Mouse (Mus musculus): ENCODE data around the gene Mettl1.

Gene Mettl1

DNA sequence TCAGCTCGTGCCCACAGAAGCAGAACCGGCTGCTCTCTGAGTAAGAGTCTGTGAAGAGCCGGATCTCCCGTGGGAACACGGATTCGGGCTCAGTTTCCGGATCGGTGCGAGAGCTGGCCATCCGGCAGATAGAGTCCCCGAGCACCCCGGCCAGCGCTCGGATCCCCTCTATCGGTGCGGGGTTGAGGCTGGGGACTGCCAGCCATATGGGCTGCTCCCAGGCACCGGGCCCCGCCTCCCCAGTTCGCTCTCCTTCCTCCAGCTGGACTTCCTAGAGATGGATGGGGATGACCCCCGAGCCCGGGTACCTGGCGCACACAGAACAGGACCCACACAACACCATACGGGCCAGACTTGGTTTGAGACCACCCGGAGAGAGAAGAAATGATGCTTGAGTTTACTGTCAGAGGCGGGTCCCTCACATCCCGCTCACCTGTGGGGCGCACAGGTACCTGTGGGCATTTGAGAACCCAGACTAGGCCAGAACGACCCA, at the start of gene Mettl1, which contains the start of gene Eef1akmt3:
Gene Mettl1, plus strand, starts transcription at position 141 of the 493 bp plus-strand sequence.
Gene Eef1akmt3, minus strand, starts transcription at position 240 of the 493 bp plus-strand sequence.
- in situ Hi-C loops (cut with MboI, MseI) = no loop called here

DNA sequence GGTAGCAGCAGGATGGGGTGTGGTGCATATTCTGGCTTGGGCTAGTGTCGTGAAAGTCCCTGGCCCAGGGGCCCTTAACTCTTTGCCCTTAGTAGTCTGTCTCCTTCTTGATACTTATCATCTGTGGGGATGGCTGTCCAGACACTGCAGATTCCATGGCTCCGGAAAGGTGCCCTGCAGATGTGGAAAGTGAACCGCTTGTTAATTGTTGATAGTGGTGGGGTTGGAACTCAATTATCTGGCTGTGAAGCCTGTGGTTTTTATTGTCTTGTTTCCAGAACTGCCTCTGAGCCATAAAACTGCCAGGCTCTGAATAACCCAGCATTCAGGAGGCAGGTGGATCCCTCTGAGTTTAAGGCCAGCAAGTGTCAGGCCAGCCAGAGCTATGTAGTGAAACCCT, 49.5 kb upstream of the Mettl1 start:
- in situ Hi-C loops (cut with MboI, MseI) = no loop called here

GRCm38 (mm10) chr10:126993621-126994020, 47.6 kb upstream of the Mettl1 start:
- in situ Hi-C loops (cut with MboI, MseI) = no loop called here

- in situ Hi-C loops (cut with MboI, MseI) = no loop called here
These were observed 43.7 kb upstream of the Mettl1 start for GRCm38 (mm10) chr10:126997340-126998113.

GRCm38 (mm10) chr10:127000529-127000928, 40.7 kb upstream of the Mettl1 start, which contains the start of gene Avil:
Gene Avil, plus strand, starts transcription at chr10:127000709.
- in situ Hi-C loops (cut with MboI, MseI) = no loop called here

- in situ Hi-C loops (cut with MboI, MseI) = no loop called here
These were observed 39.9 kb upstream of the Mettl1 start for GRCm38 (mm10) chr10:127001297-127001696.

- in situ Hi-C loops (cut with MboI, MseI) = no loop called here
These were observed 39.2 kb upstream of the Mettl1 start for GRCm38 (mm10) chr10:127002056-127002455.

DNA sequence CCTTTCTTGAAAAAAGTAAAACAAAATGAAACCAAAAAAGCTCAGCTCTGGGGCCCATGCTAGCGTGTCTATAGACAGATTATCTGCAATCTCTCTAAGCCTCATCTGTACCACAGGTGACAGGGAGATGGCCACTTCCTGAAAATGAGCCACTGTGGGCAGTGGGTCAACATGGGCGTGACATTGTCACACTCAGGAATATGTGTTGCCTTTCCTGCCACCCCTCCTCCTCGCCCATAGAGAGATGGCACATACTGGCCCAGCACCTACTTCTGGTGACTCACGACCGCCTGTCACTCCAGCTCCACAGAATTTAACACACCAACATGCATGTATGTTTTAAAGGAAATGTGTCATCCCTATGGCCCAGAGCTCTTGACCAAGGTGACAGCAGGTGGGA, 38.4 kb upstream of the Mettl1 start:
- in situ Hi-C loops (cut with MboI, MseI) = no loop called here

GRCm38 (mm10) chr10:127003334-127003733, 37.9 kb upstream of the Mettl1 start:
- in situ Hi-C loops (cut with MboI, MseI) = no loop called here

DNA sequence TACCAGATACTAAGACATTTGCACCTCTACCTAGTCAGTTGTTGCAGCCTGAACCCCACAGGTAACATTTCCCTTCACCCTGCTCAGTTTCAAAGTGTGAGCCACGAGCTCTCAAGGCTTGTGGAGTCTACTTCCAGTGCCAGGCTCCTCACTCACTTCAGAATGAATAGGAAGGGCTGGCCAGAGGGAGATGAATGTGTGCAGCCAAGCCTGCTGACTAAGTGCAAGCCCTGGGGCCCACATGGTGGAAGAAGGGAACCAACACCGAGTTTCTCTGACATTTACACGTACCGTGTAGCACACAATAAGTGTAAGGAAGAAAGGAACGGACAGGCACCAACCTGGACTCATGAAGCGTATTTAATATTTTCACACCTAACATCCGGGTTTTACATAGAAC, 37.4 kb upstream of the Mettl1 start:
- in situ Hi-C loops (cut with MboI, MseI) = no loop called here

DNA sequence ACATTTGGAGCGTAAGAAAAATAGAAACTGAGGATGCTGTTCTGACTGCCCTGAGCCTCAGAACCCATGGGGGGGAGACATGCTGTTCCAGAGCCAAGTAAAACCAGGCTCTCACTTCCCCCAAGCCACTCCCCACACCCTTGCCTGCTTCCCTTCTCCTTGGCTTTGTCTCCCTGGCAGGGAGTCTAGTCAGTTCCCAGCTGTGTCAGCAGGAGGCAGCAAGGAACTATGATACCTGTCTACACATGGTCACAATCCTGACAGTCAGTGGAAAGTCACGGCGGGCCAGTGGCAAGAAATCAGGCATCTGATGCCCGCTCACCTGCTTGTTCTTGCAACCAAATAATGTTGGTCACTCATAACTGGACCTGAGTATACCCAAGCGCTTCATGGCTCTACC, 24.7 kb upstream of the Mettl1 start:
- in situ Hi-C loops (cut with MboI, MseI) = no loop called here

- in situ Hi-C loops (cut with MboI, MseI) = no loop called here
These were observed 24.1 kb upstream of the Mettl1 start for GRCm38 (mm10) chr10:127017071-127017470.

DNA sequence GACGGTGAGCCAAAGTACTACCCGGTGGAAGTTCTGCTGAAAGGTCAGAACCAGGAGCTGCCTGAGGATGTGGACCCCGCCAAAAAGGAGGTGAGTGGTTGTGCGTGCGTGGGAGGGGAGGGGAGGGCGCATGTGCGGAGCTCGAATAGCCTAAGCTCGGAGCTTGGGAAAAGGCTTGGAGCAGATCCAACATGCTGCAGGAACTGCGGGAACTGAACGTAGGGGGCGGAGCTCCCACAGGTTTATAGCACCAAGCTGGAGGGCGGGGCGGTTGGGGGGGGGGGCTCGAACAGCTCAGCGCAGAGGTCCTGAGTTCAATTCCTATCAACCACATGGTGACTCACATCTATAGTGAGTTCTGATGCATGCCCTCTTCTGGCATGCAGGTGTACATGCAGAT, 22.8 kb upstream of the Mettl1 start:
- in situ Hi-C loops (cut with MboI, MseI) = no loop called here

GRCm38 (mm10) chr10:127030336-127031296, 10.6 kb upstream of the Mettl1 start, which contains the start of gene Tsfm:
Gene Tsfm, minus strand, starts transcription at chr10:127030840.
- in situ Hi-C loops (cut with MboI, MseI) = loop anchor here (10.0 kb wide), 1 partner anchor 116 kb away; no protein-coding TSS in a partner anchor

DNA sequence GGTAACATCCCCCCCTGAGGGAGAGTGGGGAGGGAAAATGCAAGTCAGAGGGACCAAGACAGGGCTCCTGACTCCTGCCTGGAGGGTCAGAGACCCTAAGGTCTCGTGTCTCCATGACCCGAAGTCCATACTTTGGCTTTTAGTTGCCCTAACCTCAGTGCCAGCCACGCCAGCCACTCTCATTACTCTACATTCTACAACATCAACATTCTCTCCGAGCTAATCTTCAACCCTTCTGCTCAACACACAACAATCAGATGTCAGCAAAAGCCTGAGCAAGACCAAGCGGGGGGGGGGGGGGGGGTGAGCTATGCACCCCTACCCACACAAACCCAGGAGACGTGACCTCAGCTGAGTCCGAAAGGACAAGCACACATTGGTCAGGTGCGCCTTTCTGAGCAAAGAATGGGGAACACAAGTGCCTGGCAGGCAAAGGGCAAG, 7.9 kb upstream of the Mettl1 start:
- in situ Hi-C loops (cut with MboI, MseI) = loop anchor here (10.0 kb wide), 1 partner anchor 119 kb away; no protein-coding TSS in a partner anchor

DNA sequence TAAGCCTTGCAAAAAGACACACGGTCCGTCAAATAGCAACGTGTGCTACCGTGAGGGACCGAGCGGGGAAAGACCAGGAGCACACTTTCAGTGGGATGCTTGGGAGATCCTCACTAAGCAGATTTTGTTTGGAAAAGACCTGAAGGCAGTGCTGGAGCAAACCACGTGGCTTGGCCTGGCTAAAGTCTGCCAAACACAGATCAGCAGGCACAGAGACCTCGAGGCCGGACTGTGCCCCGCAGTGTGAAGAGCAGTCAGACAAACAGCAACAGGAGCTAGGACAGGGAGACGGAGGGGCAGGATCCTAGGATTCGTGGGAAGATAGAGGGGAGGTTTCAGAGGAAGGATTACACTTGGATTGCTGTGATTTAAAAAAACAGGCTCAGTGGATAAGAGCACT, 4.9 kb upstream of the Mettl1 start:
- in situ Hi-C loops (cut with MboI, MseI) = loop anchor here (10.0 kb wide), 1 partner anchor 121 kb away; no protein-coding TSS in a partner anchor

DNA sequence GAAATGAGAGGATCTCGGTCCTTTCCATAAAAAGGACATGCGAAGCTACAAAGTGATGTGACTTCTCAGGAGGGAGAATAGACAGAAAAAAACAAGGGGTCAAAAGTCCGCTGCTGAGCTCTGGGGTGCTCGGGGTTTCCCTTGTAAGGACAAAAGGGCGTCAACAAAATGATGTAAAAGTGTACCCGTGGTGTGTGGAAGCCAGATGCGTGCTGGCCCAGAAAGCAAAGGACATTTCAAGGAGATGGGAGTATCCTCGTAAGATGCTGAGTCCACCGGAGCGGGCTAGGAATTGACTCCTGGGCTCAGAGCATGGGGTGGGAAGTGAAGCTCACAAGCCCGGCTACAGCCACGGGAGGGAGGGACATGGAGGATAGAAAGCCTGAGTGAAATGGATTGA, 3.6 kb upstream of the Mettl1 start:
- in situ Hi-C loops (cut with MboI, MseI) = loop anchor here (10.0 kb wide), 1 partner anchor 123 kb away; no protein-coding TSS in a partner anchor

DNA sequence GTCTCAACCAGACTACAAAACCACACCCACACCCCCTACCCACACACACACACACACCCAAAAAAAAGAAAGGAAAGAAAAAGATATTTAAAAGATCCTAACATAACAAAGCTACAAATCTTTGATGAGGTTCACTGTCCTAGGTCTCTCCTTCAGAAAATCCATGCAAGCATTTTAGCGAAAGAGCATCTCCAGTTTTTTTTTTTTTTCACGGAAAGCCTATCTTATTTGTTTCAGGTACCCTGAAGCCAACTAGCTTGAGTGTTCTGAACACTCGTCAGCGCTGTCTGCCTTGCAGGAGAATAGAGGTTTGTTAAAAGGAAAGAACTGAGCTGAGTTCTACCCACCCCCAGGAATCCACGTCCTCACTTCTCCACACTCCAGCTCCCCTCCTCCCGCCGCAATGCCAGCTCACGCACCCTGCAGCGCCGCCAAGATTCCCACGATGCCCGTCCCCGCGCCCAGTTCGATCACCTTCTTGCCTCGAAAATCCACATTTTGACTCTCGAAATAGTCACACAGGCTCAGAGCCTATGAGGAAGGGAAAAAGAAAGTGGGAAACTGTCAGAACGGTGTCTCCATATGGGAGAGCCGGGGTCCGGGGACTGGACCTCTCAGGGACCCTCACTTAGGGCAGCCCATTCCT, 522 bp upstream of the Mettl1 start:
- in situ Hi-C loops (cut with MboI, MseI) = no loop called here

DNA sequence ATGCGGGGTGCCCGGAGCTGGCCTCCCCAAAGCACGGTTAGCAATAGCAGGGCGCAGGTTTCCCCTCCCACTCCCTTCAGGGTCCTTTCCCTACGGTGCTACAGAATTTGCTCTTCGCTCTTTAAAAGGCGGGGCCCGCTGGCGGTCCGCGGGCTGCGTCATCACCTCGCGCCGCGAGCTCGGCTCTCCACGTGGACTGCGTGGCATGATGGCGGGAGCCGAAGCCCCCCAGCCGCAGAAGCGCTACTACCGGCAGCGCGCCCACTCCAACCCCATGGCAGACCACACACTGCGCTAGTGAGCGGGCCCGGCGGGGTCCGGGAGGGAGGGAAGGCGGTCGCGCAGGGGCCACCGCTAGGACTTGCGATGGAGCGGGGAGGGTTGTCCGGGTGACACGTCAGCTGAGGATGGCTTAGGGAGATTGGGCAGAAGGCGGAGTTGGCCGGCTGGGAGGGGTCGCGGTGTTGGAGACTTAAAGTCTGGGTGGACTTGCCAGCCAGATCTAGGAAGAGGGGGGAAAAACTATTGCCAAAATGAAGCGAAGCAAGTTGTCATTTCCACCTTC, 642 bp downstream of the Mettl1 start:
- in situ Hi-C loops (cut with MboI, MseI) = no loop called here

GRCm38 (mm10) chr10:127042468-127043115, 1.4 kb downstream of the Mettl1 start:
- in situ Hi-C loops (cut with MboI, MseI) = no loop called here
